Mouse (Mus musculus): Measurements from ENCODE around the gene Igfbp5. TPM values are rescaled to one million over a fixed set of nuclear protein-coding genes. Genes with fewer than 3 reads are reported as not detected.

Gene Igfbp5
- polyA plus RNA-seq, 2 experiments = 0.36 to 1.3 TPM

DNA sequence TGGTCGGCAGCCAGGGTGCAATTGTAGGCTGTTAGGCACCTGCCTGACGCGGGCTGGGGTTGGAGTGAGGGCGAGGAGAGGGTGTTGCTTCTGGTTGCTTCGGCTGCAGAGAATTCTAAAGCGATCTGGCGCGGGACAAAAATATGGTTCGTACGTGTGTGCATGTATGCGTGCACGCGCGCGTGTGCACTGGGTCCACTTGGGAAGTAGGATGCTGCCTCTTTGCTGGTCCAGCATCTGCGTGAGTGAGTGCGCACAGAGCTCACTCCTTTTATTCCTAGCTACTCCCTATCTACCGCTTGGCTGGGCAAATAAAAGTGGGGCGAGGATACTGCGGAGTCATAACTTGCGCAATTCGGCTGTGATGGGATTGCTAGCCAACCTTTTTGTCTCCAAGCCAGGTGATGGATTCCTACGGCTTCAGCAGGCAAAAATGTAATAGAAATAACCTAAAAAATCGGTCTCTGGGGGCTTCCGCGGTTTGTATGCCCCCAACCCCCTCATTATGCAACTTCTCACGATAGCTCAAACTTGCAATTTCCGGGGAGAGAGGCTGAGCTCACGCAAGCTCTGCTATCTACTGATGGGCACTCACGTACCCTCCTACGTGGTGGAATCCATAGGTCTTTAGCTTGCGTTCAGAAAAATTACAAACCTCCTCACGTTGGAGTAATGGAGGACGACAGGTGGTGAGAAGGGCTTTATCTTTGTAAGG, 2.8 kb downstream of the Igfbp5 start:
- peak overlapping the region; percentile 8 to 44; a peak in 3 of 4 replicates for H3K4me3 ChIP-seq (ENCODE audit: insufficient read depth in 1 of 2, low read depth in 2 of 2, low read length in 2 of 2)
- H3K27me3 ChIP-seq (ENCODE audit: control insufficient read depth, insufficient read depth, low read length) = peaks cover 61% of the 10 kb centered on the region
- H3K9ac ChIP-seq (replicated peaks) = no peak overlapping the region
- WGBS (ENCODE audit: insufficient replicate concordance) = under 1% methylated on average over 34 of the region's 34 CpGs
- no peak for TF ChIP-seq CTCF (IDR thresholded peaks at IDR 0.05; ENCODE audit: low read depth)
- TF ChIP-seq EP300 (IDR thresholded peaks at IDR 0.05; ENCODE audit: low read depth) = no peak
- no peak for ATAC-seq (ENCODE audit: insufficient read depth)
- H3K36me3 ChIP-seq (replicated peaks; ENCODE audit: control insufficient read depth, insufficient read depth, low read depth) = no peaks in the 10 kb centered on the region
- no peak overlapping the region for H3K27ac ChIP-seq
- DNase-seq (ENCODE audit: low read depth in 3 of 3, low spot score in 3 of 3) = no peak
- H3K4me2 ChIP-seq (ENCODE audit: low read depth) = peak overlapping the region; percentile 61
- H3K4me1 ChIP-seq (replicated peaks; ENCODE audit: control insufficient read depth in 2 of 2, insufficient read depth in 2 of 2, low read length in 1 of 2) = peaks cover 0 to 5% of the 10 kb centered on the region in 2 experiments; a peak in 2 of 4 replicates
- no peaks in the 10 kb centered on the region for H3K9me3 ChIP-seq (ENCODE audit: control insufficient read depth, low read length)

DNA sequence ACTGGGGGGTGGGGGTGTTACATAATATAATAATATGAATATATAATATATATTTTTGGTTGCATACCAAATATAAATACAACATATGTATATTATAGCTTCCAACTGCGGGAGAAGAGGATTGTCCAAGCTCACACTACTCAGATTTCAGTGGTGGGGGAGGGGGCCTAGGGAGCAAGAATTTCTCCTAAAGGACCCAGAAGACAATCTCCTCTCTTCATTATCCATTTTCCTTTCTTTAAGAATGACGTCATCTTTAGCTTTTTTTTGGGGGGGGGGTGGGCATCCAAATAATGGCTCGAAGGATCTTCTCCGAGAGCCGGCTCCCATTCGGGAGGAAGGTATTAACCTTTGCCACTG, 3.4 kb downstream of the Igfbp5 start:
- H3K36me3 ChIP-seq (replicated peaks; ENCODE audit: control insufficient read depth, insufficient read depth, low read depth) = no peaks in the 10 kb centered on the region
- H3K27ac ChIP-seq = no peak overlapping the region
- peak overlapping the region; percentile 61 for H3K4me2 ChIP-seq (ENCODE audit: low read depth)
- H3K4me1 ChIP-seq (replicated peaks; ENCODE audit: control insufficient read depth in 2 of 2, insufficient read depth in 2 of 2, low read length in 1 of 2) = peaks cover 0 to 5% of the 10 kb centered on the region in 2 experiments; a peak in 2 of 4 replicates
- no peak overlapping the region for H3K9ac ChIP-seq (replicated peaks)
- peaks cover 60% of the 10 kb centered on the region for H3K27me3 ChIP-seq (ENCODE audit: control insufficient read depth, insufficient read depth, low read length)
- no peak for TF ChIP-seq CTCF (IDR thresholded peaks at IDR 0.05; ENCODE audit: low read depth)
- TF ChIP-seq EP300 (IDR thresholded peaks at IDR 0.05; ENCODE audit: low read depth) = no peak
- ATAC-seq (ENCODE audit: insufficient read depth) (no peak), DNase-seq (ENCODE audit: low read depth in 3 of 3, low spot score in 3 of 3) (no peak)
- H3K4me3 ChIP-seq (ENCODE audit: insufficient read depth in 1 of 2, low read depth in 2 of 2, low read length in 2 of 2) = peak overlapping the region; percentile 8 to 44; a peak in 2 of 4 replicates
- H3K9me3 ChIP-seq (ENCODE audit: control insufficient read depth, low read length) = no peaks in the 10 kb centered on the region
- WGBS (ENCODE audit: insufficient replicate concordance) = under 1% methylated on average over 6 of the region's 6 CpGs

DNA sequence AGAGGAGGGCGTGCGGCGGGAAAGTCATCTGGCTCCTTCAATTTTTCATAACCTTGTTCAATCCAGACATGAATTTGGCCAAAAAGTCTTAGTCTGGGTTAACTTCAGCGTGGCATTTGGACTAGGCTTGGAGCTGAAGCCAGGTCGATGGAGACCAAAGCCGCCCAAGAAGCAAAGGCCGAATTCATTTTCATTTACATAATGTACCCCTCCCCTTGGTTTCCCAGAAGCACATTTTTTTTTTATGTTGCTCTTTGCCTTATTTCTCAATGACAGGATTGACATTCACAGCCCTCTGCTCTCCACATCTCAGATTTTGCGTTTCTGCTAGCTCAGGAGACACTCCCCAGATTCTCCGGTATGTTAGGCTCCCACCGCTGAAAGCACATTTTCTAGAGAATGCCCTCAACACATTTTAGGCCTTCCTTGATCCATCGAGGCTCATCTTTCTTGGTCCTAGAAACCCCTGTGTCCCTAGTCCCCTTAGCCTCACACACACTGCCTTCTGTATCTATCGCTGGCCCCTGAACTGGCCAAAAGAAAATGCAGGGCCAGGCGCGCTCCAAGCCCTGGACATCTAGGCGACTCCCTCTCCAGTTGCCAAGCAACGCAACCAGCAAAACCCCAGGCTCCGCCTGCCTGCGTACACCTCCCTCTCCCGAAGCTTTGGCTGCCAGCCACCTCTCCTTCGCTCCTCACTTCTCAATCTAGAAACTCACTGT, 3.9 kb downstream of the Igfbp5 start:
- H3K9ac ChIP-seq (replicated peaks) = no peak overlapping the region
- TF ChIP-seq CTCF (IDR thresholded peaks at IDR 0.05; ENCODE audit: low read depth) = no peak
- TF ChIP-seq EP300 (IDR thresholded peaks at IDR 0.05; ENCODE audit: low read depth) = no peak

DNA sequence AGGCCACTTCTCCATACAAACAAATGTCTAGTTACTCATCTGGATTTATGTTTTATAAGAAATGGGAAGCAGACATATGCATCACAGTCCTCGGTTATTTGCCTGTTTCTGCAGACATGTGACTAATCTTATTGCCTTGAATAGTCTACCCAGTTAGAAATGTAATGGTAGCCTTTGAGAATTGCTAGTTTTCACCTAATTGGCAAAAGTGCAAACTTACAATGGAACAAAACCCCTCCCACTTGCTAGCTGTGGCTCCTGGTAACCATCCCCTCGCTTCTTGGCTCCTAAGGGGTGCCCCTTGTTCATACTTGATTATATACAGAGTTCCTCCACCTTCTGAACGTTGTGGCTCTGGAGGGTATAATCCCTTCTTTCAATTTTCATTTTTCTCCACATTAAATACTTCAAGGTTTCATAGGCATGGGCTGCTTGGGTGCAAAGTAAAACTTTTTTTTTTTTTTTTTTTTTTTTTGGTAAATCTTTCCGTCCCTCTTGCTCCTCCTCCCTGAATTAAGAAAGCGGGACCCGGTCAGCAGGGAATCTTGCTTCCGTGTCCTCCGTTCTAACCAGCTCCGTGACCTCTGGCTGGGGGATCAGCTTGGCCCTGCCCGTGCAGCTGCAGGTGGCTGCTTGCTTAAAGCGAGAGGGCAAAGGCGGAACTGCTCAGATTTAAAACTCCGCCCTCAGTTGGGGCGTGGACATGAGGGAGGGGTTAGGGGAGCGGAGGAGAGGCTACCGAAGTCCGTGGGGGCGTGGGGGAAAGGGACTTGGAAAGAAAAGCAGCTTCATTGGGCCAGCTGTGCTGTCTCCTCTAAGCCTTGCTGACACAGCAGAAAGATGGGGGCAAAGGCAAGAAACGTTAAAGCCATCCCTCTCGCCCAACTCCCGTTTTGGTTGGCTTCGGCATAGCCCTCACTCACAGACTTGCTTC, 4.7 kb downstream of the Igfbp5 start:
- H3K4me3 ChIP-seq (ENCODE audit: insufficient read depth in 1 of 2, low read depth in 2 of 2, low read length in 2 of 2) = peak overlapping the region; percentile 29 to 37
- TF ChIP-seq CTCF (IDR thresholded peaks at IDR 0.05; ENCODE audit: low read depth) = no peak
- TF ChIP-seq EP300 (IDR thresholded peaks at IDR 0.05; ENCODE audit: low read depth) = no peak
- DNase-seq (ENCODE audit: low read depth in 3 of 3, low spot score in 3 of 3) = peak in 2 of 3 experiments; percentile 12 to 33
- ATAC-seq (ENCODE audit: insufficient read depth) = no peak
- 7% methylated on average over 22 of the region's 22 CpGs for WGBS (ENCODE audit: insufficient replicate concordance)
- no peak overlapping the region for H3K27ac ChIP-seq
- H3K9ac ChIP-seq (replicated peaks) = no peak overlapping the region
- peaks cover 46% of the 10 kb centered on the region for H3K27me3 ChIP-seq (ENCODE audit: control insufficient read depth, insufficient read depth, low read length)
- peak overlapping the region; percentile 61 for H3K4me2 ChIP-seq (ENCODE audit: low read depth)
- peaks cover 0 to 5% of the 10 kb centered on the region in 2 experiments; a peak in 2 of 4 replicates for H3K4me1 ChIP-seq (replicated peaks; ENCODE audit: control insufficient read depth in 2 of 2, insufficient read depth in 2 of 2, low read length in 1 of 2)
- no peaks in the 10 kb centered on the region for H3K36me3 ChIP-seq (replicated peaks; ENCODE audit: control insufficient read depth, insufficient read depth, low read depth)
- no peaks in the 10 kb centered on the region for H3K9me3 ChIP-seq (ENCODE audit: control insufficient read depth, low read length)

More for the DNA sequence above, 3.9 kb downstream of the Igfbp5 start:
- no peak overlapping the region for H3K27ac ChIP-seq
- peak overlapping the region; percentile 61 for H3K4me2 ChIP-seq (ENCODE audit: low read depth)
- peak overlapping the region; percentile 29 to 37 for H3K4me3 ChIP-seq (ENCODE audit: insufficient read depth in 1 of 2, low read depth in 2 of 2, low read length in 2 of 2)
- under 1% methylated on average over 20 of the region's 20 CpGs for WGBS (ENCODE audit: insufficient replicate concordance)
- peaks cover 54% of the 10 kb centered on the region for H3K27me3 ChIP-seq (ENCODE audit: control insufficient read depth, insufficient read depth, low read length)
- no peaks in the 10 kb centered on the region for H3K9me3 ChIP-seq (ENCODE audit: control insufficient read depth, low read length)
- ATAC-seq (ENCODE audit: insufficient read depth) (no peak), DNase-seq (ENCODE audit: low read depth in 3 of 3, low spot score in 3 of 3) (no peak)
- H3K4me1 ChIP-seq (replicated peaks; ENCODE audit: control insufficient read depth in 2 of 2, insufficient read depth in 2 of 2, low read length in 1 of 2) = peaks cover 0 to 5% of the 10 kb centered on the region in 2 experiments; a peak in 2 of 4 replicates
- no peaks in the 10 kb centered on the region for H3K36me3 ChIP-seq (replicated peaks; ENCODE audit: control insufficient read depth, insufficient read depth, low read depth)

Data from liver, embryonic 14.5 days (tissue).